Comparison of ENCODE assay signal across 9 mouse cellular contexts in the genomic region with DNA sequence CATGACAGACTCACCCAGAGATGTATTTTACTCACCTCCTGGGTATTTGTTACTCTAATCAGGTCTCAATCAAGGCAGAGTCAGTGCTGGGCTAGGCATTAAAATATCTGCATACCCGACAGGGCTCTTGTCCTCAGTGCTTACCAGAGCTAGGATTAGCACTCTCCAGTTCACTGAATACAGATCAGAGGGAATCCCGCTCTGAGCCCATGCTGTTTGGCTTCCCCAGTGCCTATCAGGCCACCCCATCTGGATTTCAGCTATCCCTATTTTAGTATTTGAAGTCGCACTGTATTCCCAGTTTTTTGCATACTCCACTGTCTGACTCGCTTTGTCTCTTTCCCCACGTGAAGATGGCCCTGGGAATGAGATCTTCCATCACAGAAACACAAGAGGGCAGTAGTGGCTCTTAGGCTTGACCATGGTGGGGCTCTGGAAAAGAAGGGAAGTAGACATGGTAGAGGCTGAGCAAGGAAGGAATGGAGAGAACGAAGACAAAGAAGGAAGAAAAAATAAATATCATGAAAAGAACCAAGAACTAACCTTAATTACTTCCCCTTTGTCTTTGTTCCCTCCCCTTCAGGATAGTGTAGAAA.
DNase-seq lines count a peak whose midpoint lies in the region; ATAC-seq and TF ChIP-seq lines count a peak whose summit lies in the region.
"Had no signal": no experiment of that assay in that cellular context is flagged by ENCODE, and none has a peak within 500 bp of the region (broad histone marks: within the 10 kb centered on the region; RNA-seq: fewer than 3 reads in every experiment).

No protein-coding gene starts in this region.

- H3K79me2 ChIP-seq in CH12.LX (replicated peaks; ENCODE audit: control insufficient read depth, extremely low read depth, insufficient read depth, poor library complexity, severe bottlenecking): no peaks in the 10 kb centered on the region

- no peak for TF ChIP-seq POLR2A in CH12.LX (IDR thresholded peaks at IDR 0.05; ENCODE audit: low read depth, low read length)

- in situ Hi-C loops in CH12.LX (cut with MboI; ENCODE audit: low pct_ligation_motif_present, low pct_unique_long_range_greater_than_20kb, low sequenced_read_pairs): no loop called here

- 21% methylated on average over 6 of the region's 6 CpGs for WGBS in hindbrain, embryonic 11.5 days
- WGBS in lung, embryonic 15.5 days: 25% methylated on average over 6 of the region's 6 CpGs

- H3K9ac ChIP-seq in CH12.LX (ENCODE audit: insufficient read depth, low read depth): no peak overlapping the region
- H3K9ac ChIP-seq in hindbrain, embryonic 11.5 days (ENCODE audit: low read depth, low read length): no peak overlapping the region
- H3K9ac ChIP-seq in lung, embryonic 15.5 days: no peak overlapping the region
- H3K9ac ChIP-seq: embryonic facial prominence, embryonic 13.5 days; limb, embryonic 15.5 days had no signal

- no peak overlapping the region for H3K27ac ChIP-seq in CH12.LX (ENCODE audit: insufficient read depth, low read depth)
- no peak overlapping the region for H3K27ac ChIP-seq in hindbrain, embryonic 11.5 days (ENCODE audit: low read depth, low read length)
- H3K27ac ChIP-seq in lung, embryonic 15.5 days: no peak overlapping the region
- H3K27ac ChIP-seq: embryonic facial prominence, embryonic 13.5 days; limb, embryonic 15.5 days had no signal

- H3K4me2 ChIP-seq in CH12.LX (ENCODE audit: insufficient read depth, low read depth, poor library complexity, severe bottlenecking): no peak overlapping the region
- H3K4me2 ChIP-seq in hindbrain, embryonic 11.5 days (replicated peaks; ENCODE audit: low read depth, low read length): no peak overlapping the region
- H3K4me2 ChIP-seq in lung, embryonic 15.5 days: no peak overlapping the region
- H3K4me2 ChIP-seq: embryonic facial prominence, embryonic 13.5 days; limb, embryonic 15.5 days had no signal

- H3K4me3 ChIP-seq in CH12.LX (replicated peaks in 1 of 3; ENCODE audit: low read depth in 2 of 3, low read length in 2 of 3, poor library complexity in 1 of 3): no peak overlapping the region
- no peak overlapping the region for H3K4me3 ChIP-seq in hindbrain, embryonic 11.5 days (ENCODE audit: low read depth, low read length)
- no peak overlapping the region for H3K4me3 ChIP-seq in lung, embryonic 15.5 days
- H3K4me3 ChIP-seq: embryonic facial prominence, embryonic 13.5 days; limb, embryonic 15.5 days had no signal

- H3K4me1 ChIP-seq in CH12.LX (ENCODE audit: control insufficient read depth in 1 of 2, insufficient read depth in 2 of 2): no peaks in the 10 kb centered on the region
- no peaks in the 10 kb centered on the region for H3K4me1 ChIP-seq in hindbrain, embryonic 11.5 days (replicated peaks; ENCODE audit: control insufficient read depth, insufficient read depth, low read length)
- no peaks in the 10 kb centered on the region for H3K4me1 ChIP-seq in lung, embryonic 15.5 days
- H3K4me1 ChIP-seq: embryonic facial prominence, embryonic 13.5 days; limb, embryonic 15.5 days had no signal

- peak in 1 of 2 experiments; percentile 67; a peak in 2 of 4 replicates for TF ChIP-seq CTCF in CH12.LX (conservative IDR thresholded peaks at IDR 0.05 in 1 of 2, IDR thresholded peaks at IDR 0.05 in 1 of 2; ENCODE audit: low read depth in 2 of 2, low read length in 2 of 2)

- no peak for TF ChIP-seq EP300 in CH12.LX (IDR thresholded peaks at IDR 0.05; ENCODE audit: low read length)

- peak; percentile 57; the same call in 1 of the 2 replicates for ATAC-seq in hindbrain, embryonic 11.5 days (ENCODE audit: low FRiP score)
- ATAC-seq in lung, embryonic 15.5 days (ENCODE audit: borderline replicate concordance, extremely low read depth, low FRiP score, low TSS enrichment): peak; percentile 49

- H3K27me3 ChIP-seq in CH12.LX (replicated peaks): peaks cover 10% of the 10 kb centered on the region
- no peaks in the 10 kb centered on the region for H3K27me3 ChIP-seq in hindbrain, embryonic 11.5 days (ENCODE audit: control insufficient read depth, insufficient read depth, low read length)
- no peaks in the 10 kb centered on the region for H3K27me3 ChIP-seq in lung, embryonic 15.5 days
- H3K27me3 ChIP-seq in splenic B cell, adult 2 months (ENCODE audit: control insufficient read depth, insufficient read depth, low read length, poor library complexity, severe bottlenecking): no peaks in the 10 kb centered on the region
- H3K27me3 ChIP-seq: embryonic facial prominence, embryonic 13.5 days; limb, embryonic 15.5 days had no signal

- no peaks in the 10 kb centered on the region for H3K36me3 ChIP-seq in CH12.LX (replicated peaks in 1 of 2; ENCODE audit: control insufficient read depth in 1 of 2, insufficient read depth in 1 of 2, low read length in 1 of 2)
- H3K36me3 ChIP-seq in hindbrain, embryonic 11.5 days (ENCODE audit: control insufficient read depth, insufficient read depth, low read length): no peaks in the 10 kb centered on the region
- H3K36me3 ChIP-seq in lung, embryonic 15.5 days: no peaks in the 10 kb centered on the region
- H3K36me3 ChIP-seq in splenic B cell, adult 2 months (ENCODE audit: control insufficient read depth, insufficient read depth, low read length, poor library complexity, severe bottlenecking): no peaks in the 10 kb centered on the region
- H3K36me3 ChIP-seq: embryonic facial prominence, embryonic 13.5 days; limb, embryonic 15.5 days had no signal

- TF ChIP-seq RAD21 in CH12.LX (IDR thresholded peaks at IDR 0.05; ENCODE audit: low read depth, low read length): peak; percentile 67

- DNase-seq in CH12.LX (ENCODE audit: extremely low read depth): peak; percentile 3
- DNase-seq in MEL-GATA-1-ER (ENCODE audit: extremely low read depth, low read depth): peak; percentile 13
- peak; percentile 77 for DNase-seq in embryo, embryonic 10 days (ENCODE audit: low spot score)
- peak; percentile 51 for DNase-seq in hindbrain, embryonic 11.5 days (ENCODE audit: low spot score)
- peak; percentile 7 for DNase-seq in splenic B cell, adult 2 months (ENCODE audit: low read depth, low spot score)
- no peak for DNase-seq in adipocyte (ENCODE audit: low spot score)

- H3K9me3 ChIP-seq in CH12.LX (replicated peaks; ENCODE audit: low read length): no peaks in the 10 kb centered on the region
- no peaks in the 10 kb centered on the region for H3K9me3 ChIP-seq in hindbrain, embryonic 11.5 days (ENCODE audit: control insufficient read depth, low read length)
- no peaks in the 10 kb centered on the region for H3K9me3 ChIP-seq in lung, embryonic 15.5 days
- H3K9me3 ChIP-seq: embryonic facial prominence, embryonic 13.5 days; limb, embryonic 15.5 days had no signal

- dilution Hi-C loops in CH12.LX (cut with MboI; ENCODE audit: extremely low pct_ligation_motif_present, extremely low pct_unique_long_range_greater_than_20kb, low sequenced_read_pairs): no loop called here

TF ChIP-seq in CH12.LX, 34 proteins besides CTCF, POLR2A, EP300 and RAD21:
- no peak for TF ChIP-seq POLR2AphosphoS2 (IDR thresholded peaks at IDR 0.05; ENCODE audit: low read depth, low read length)
- peak; percentile 67 for TF ChIP-seq SMC3 (IDR thresholded peaks at IDR 0.05; ENCODE audit: low read depth, low read length)
TF ChIP-seq in CH12.LX: peak in this region for 1.
